Mouse (Mus musculus) thymus, adult 2 months (tissue): ENCODE results near the gene Oaz1. TPM values are rescaled to one million over a fixed set of nuclear protein-coding genes. Genes with fewer than 3 reads are reported as not detected.
"Not testable (repeated sequence)": the region's sequence is repeated elsewhere in the genome, so short reads cannot be mapped to it uniquely, and the experiment has no call there.

Source experiments
- DNase-seq: peaks from one replicate; pipeline ENCODE4 v3.0.0; 2021
- H3K27ac ChIP-seq: fragments of 200-500 bp; 2 replicates; pipeline ENCODE4 v1.5.1; 2012; ENCODE audit warnings: low read length, control low read depth; ENCODE audit not compliant: control insufficient read depth, insufficient read depth
- H3K27me3 ChIP-seq: fragments of 200-500 bp; 2 replicates; pipeline ENCODE4 v1.6.1; 2012; ENCODE audit warnings: mild to moderate bottlenecking, low read length, moderate library complexity, mixed read lengths; ENCODE audit not compliant: control insufficient read depth, insufficient read depth
- H3K36me3 ChIP-seq: fragments of 200-500 bp; 2 replicates; pipeline ENCODE4 v1.6.1; 2012; ENCODE audit warnings: mild to moderate bottlenecking, low read length, moderate library complexity; ENCODE audit not compliant: control insufficient read depth, insufficient read depth
- H3K4me1 ChIP-seq: fragments of 200-500 bp; replicated peaks from 2 replicates; pipeline ENCODE4 v1.6.1; 2012; ENCODE audit warnings: low read length; ENCODE audit not compliant: control insufficient read depth, insufficient read depth
- H3K4me3 ChIP-seq: fragments of 200-500 bp; 2 replicates; pipeline ENCODE4 v1.5.1; 2012; ENCODE audit warnings: mild to moderate bottlenecking, low read length, control low read depth, moderate library complexity; ENCODE audit not compliant: control insufficient read depth, insufficient read depth
- CTCF ChIP-seq: fragments of 200-500 bp; IDR thresholded peaks from 2 replicates; pipeline ENCODE4 v1.5.1; 2012; ENCODE audit warnings: mild to moderate bottlenecking, control low read depth, low read length, moderate library complexity, borderline replicate concordance; ENCODE audit not compliant: control insufficient read depth, poor library complexity, insufficient read depth; ENCODE audit errors: extremely low read depth
- POLR2A ChIP-seq: fragments of 200-500 bp; IDR thresholded peaks from 2 replicates; pipeline ENCODE4 v1.6.1; 2012; ENCODE audit warnings: mild to moderate bottlenecking, low read length, control low read depth, moderate library complexity; ENCODE audit not compliant: control insufficient read depth, poor library complexity, insufficient read depth; ENCODE audit errors: extremely low read depth
- WGBS: fragments of 180-500 bp; shearing (Covaris S2); methylation state at CpG from one replicate; pipeline ENCODE4 v1.1.7; 2018; 5-methylcytosine and 5-hydroxymethylcytosine counted together
- polyA plus RNA-seq: library from polyadenylated mRNA; depleted of rRNA; stranded (reverse); fragments of >200 nt; gene quantifications from 2 replicates; pipeline ENCODE4 v1.2.3, GENCODE M21; 2012

The Oaz1 gene
- polyA plus RNA-seq, 1 experiment: 1,988 TPM

GRCm38 (mm10) chr10:80814800-80815199 is 11.7 kb upstream of the Oaz1 start:
- no peak for TF ChIP-seq CTCF
- no peak for TF ChIP-seq POLR2A
- no peaks in the 10 kb centered on the region for H3K4me1 ChIP-seq
- DNase-seq: no peak
- H3K27me3 ChIP-seq: peaks cover 6% of the 10 kb centered on the region; the same call in 1 of the 2 replicates
- no peak overlapping the region for H3K4me3 ChIP-seq
- H3K27ac ChIP-seq: no peak overlapping the region
- 69% methylated on average over 7 of the region's 7 CpGs for WGBS
- no peaks in the 10 kb centered on the region for H3K36me3 ChIP-seq

GRCm38 (mm10) chr10:80816303-80816702 is 10.2 kb upstream of the Oaz1 start:
- not testable (repeated sequence) for H3K27me3 ChIP-seq, H3K4me3 ChIP-seq, H3K4me1 ChIP-seq, DNase-seq, H3K36me3 ChIP-seq, H3K27ac ChIP-seq
- 62% methylated on average over 3 of the region's 3 CpGs for WGBS

GRCm38 (mm10) chr10:80817164-80817563 is 9.3 kb upstream of the Oaz1 start:
- WGBS: 83% methylated on average over 2 of the region's 2 CpGs
- H3K4me3 ChIP-seq: no peak overlapping the region
- DNase-seq: no peak

GRCm38 (mm10) chr10:80817955-80818354 is 8.5 kb upstream of the Oaz1 start:
- not testable (repeated sequence) for H3K27ac ChIP-seq, H3K27me3 ChIP-seq, H3K36me3 ChIP-seq, H3K4me3 ChIP-seq, H3K4me1 ChIP-seq, DNase-seq
- WGBS: 84% methylated on average over 7 of the region's 7 CpGs

More at GRCm38 (mm10) chr10:80817164-80817563, 9.3 kb upstream of the Oaz1 start:
- H3K27me3 ChIP-seq: no peaks in the 10 kb centered on the region
- H3K4me1 ChIP-seq: no peaks in the 10 kb centered on the region
- no peaks in the 10 kb centered on the region for H3K36me3 ChIP-seq
- no peak overlapping the region for H3K27ac ChIP-seq
- no peak for TF ChIP-seq CTCF
- TF ChIP-seq POLR2A: no peak

- H3K27me3 ChIP-seq: no peaks in the 10 kb centered on the region
- TF ChIP-seq CTCF (no peak), POLR2A (no peak)
- H3K36me3 ChIP-seq: no peaks in the 10 kb centered on the region
- WGBS: 82% methylated on average over 6 of the region's 6 CpGs
- H3K27ac ChIP-seq: no peak overlapping the region
- H3K4me1 ChIP-seq: peaks cover under 1% of the 10 kb centered on the region
- DNase-seq: no peak
- H3K4me3 ChIP-seq: no peak overlapping the region
Measured at GRCm38 (mm10) chr10:80818599-80819281, 7.7 kb upstream of the Oaz1 start.

GRCm38 (mm10) chr10:80819406-80819805 is 7.0 kb upstream of the Oaz1 start:
- Histone ChIP-seq H3K4me1 (peaks cover 6% of the 10 kb centered on the region), H3K27ac (no peak overlapping the region), H3K36me3 (no peaks in the 10 kb centered on the region), H3K4me3 (no peak overlapping the region), H3K27me3 (no peaks in the 10 kb centered on the region)
- WGBS: 85% methylated on average over 3 of the region's 3 CpGs
- DNase-seq: no peak
- no peak for TF ChIP-seq CTCF

- Histone ChIP-seq H3K27ac (no peak overlapping the region), H3K36me3 (no peaks in the 10 kb centered on the region), H3K4me1 (peaks cover 12% of the 10 kb centered on the region), H3K27me3 (no peaks in the 10 kb centered on the region), H3K4me3 (no peak overlapping the region)
- DNase-seq: peak; percentile 38
- TF ChIP-seq CTCF (no peak), POLR2A (no peak)
- 49% methylated on average over 2 of the region's 2 CpGs for WGBS
Measured at GRCm38 (mm10) chr10:80821991-80822390, 4.5 kb upstream of the Oaz1 start.
